9 mouse cellular contexts compared by ENCODE assay signal in genomic region chr5:124210281-124211016, GRCm38 (mm10). TPM values are rescaled to one million over a fixed set of nuclear protein-coding genes. Genes with fewer than 3 reads are reported as not detected.
A peak's percentile ranks its signal among the peaks of the same experiment; 100 is the strongest.
DNase-seq lines count a peak whose midpoint lies in the region; ATAC-seq and TF ChIP-seq lines count a peak whose summit lies in the region.
"Had no signal": no experiment of that assay in that cellular context is flagged by ENCODE, and none has a peak within 500 bp of the region (broad histone marks: within the 10 kb centered on the region; RNA-seq: fewer than 3 reads in every experiment).

No protein-coding gene starts in this region.

- ATAC-seq in liver, embryonic 16.5 days (ENCODE audit: low read depth): no peak
- ATAC-seq: forebrain, embryonic 13.5 days had no signal

- WGBS in liver, embryonic 16.5 days (ENCODE audit: insufficient replicate concordance): 59% methylated on average over 18 of the region's 18 CpGs

- H3K9me3 ChIP-seq in liver, embryonic 16.5 days (replicated peaks; ENCODE audit: control insufficient read depth, low read length): no peaks in the 10 kb centered on the region
- H3K9me3 ChIP-seq: forebrain, embryonic 13.5 days had no signal

- TF ChIP-seq CTCF in layer of hippocampus, adult 2 months (conservative IDR thresholded peaks at IDR 0.05): peak; percentile 19

- H3K27me3 ChIP-seq in liver, embryonic 16.5 days (ENCODE audit: control insufficient read depth, insufficient read depth, low read depth, low read length): no peaks in the 10 kb centered on the region
- H3K27me3 ChIP-seq: forebrain, embryonic 13.5 days had no signal

- no peak overlapping the region for H3K9ac ChIP-seq in liver, embryonic 16.5 days (ENCODE audit: low read depth, low read length)
- H3K9ac ChIP-seq: forebrain, embryonic 13.5 days had no signal

- no peak overlapping the region for H3K4me2 ChIP-seq in liver, embryonic 16.5 days (ENCODE audit: low read depth, low read length)
- H3K4me2 ChIP-seq: forebrain, embryonic 13.5 days had no signal

- peak; percentile 74 for DNase-seq in adrenal gland, adult 8-10 months
- no peak for DNase-seq in adrenal gland, adult 18-20 months (ENCODE audit: low spot score in 2 of 2)
- DNase-seq in layer of hippocampus, adult 2 months (ENCODE audit: low spot score in 2 of 2): no peak
- no peak for DNase-seq in layer of hippocampus, postnatal 25 days (ENCODE audit: extremely low spot score in 1 of 2, low spot score in 1 of 2)
- peak; percentile 68 for DNase-seq in cerebellum, adult 9-10 months
- DNase-seq in left cerebral cortex, adult 9 months (ENCODE audit: low spot score in 2 of 2): no peak
- DNase-seq in Muller cell, postnatal 12 days (ENCODE audit: inconsistent ontology term): no peak

- peak overlapping the region; percentile 61; the same call in 1 of the 2 replicates for H3K27ac ChIP-seq in layer of hippocampus, adult 2 months
- peak overlapping the region; percentile 42 for H3K27ac ChIP-seq in liver, embryonic 16.5 days (ENCODE audit: low read length)
- H3K27ac ChIP-seq: forebrain, embryonic 13.5 days had no signal

- peaks cover 43% of the 10 kb centered on the region for H3K4me1 ChIP-seq in liver, embryonic 16.5 days (ENCODE audit: control insufficient read depth, low read depth, low read length)

- no peak overlapping the region for H3K4me3 ChIP-seq in layer of hippocampus, adult 2 months
- H3K4me3 ChIP-seq in liver, embryonic 16.5 days (ENCODE audit: low read depth, low read length): no peak overlapping the region
- H3K4me3 ChIP-seq: forebrain, embryonic 13.5 days had no signal

- no peaks in the 10 kb centered on the region for H3K36me3 ChIP-seq in liver, embryonic 16.5 days (ENCODE audit: control insufficient read depth, insufficient read depth)

RNA-seq across cellular contexts. Expression of gene Pitpnm2, which starts 39.1 kb away (rescaled TPM):
- total RNA-seq in adrenal gland, adult 8-10 months (2022): 10 to 100 TPM; 52.7 to 67.0 (median 62.5) TPM
- total RNA-seq in adrenal gland, adult 18-20 months (2021): 10 to 100 TPM; 36.4 to 61.1 TPM
- total RNA-seq in layer of hippocampus, adult 2 months (2021): 100 to 1,000 TPM; 379 to 394 TPM
- 100 to 1,000 TPM; 255 to 312 TPM for total RNA-seq in layer of hippocampus, postnatal 25 days (2021)
- 1.6 and 1.9 TPM in 2 replicates for polyA plus RNA-seq in liver, embryonic 16.5 days (2015; fragmentation: Nextera tagmentation; extraction: Ambion mirVana)

Comparison
In these comparisons a context has a peak if more than half of its experiments do, and no peak if none do; other contexts are left out.
1. DNase-seq: peak in adrenal gland, adult 8-10 months (single experiment) and cerebellum, adult 9-10 months (single experiment); none in adrenal gland, adult 18-20 months (0 of 2), layer of hippocampus, adult 2 months (0 of 2), layer of hippocampus, postnatal 25 days (0 of 2), left cerebral cortex, adult 9 months (0 of 2) and Muller cell, postnatal 12 days (single experiment).